ENCODE assay signal across 15 mouse cellular contexts in genomic region chr1:62806014-62806413, GRCm38 (mm10).
"Had no signal": no experiment of that assay in that cellular context is flagged by ENCODE, and none has a peak within 500 bp of the region (broad histone marks: within the 10 kb centered on the region; RNA-seq: fewer than 3 reads in every experiment).

No protein-coding gene starts in this region.

- H3K9me3 ChIP-seq: kidney, embryonic 15.5 days; limb, embryonic 12.5 days; liver, embryonic 13.5 days; lung, embryonic 15.5 days; midbrain, embryonic 13.5 days had no signal

- DNase-seq: kidney, adult 2 months; kidney, postnatal 14 days; layer of hippocampus, adult 9-11 months; liver; liver, embryonic 13.5 days; liver, postnatal 0 days; lung, postnatal 14 days; retina, postnatal 1 day; right cerebral cortex, postnatal 14 days; thymus, postnatal 36 days had no signal

- H3K27ac ChIP-seq: kidney, embryonic 15.5 days; limb, embryonic 12.5 days; liver, embryonic 13.5 days; lung, embryonic 15.5 days; midbrain, embryonic 13.5 days had no signal

- ATAC-seq: liver, postnatal 0 days; midbrain, embryonic 13.5 days had no signal

- H3K27me3 ChIP-seq: kidney, embryonic 15.5 days; limb, embryonic 12.5 days; lung, embryonic 15.5 days; midbrain, embryonic 13.5 days had no signal

- H3K9ac ChIP-seq: kidney, embryonic 15.5 days; limb, embryonic 12.5 days; liver, embryonic 13.5 days; liver, postnatal 0 days; lung, embryonic 15.5 days; midbrain, embryonic 13.5 days had no signal

- H3K36me3 ChIP-seq: kidney, embryonic 15.5 days; liver, embryonic 13.5 days; lung, embryonic 15.5 days; midbrain, embryonic 13.5 days had no signal

- H3K4me1 ChIP-seq: midbrain, embryonic 13.5 days had no signal

- H3K4me3 ChIP-seq: kidney, embryonic 15.5 days; limb, embryonic 12.5 days; liver, embryonic 13.5 days; lung, embryonic 15.5 days; midbrain, embryonic 13.5 days; myocyte had no signal

- H3K4me2 ChIP-seq: kidney, embryonic 15.5 days; limb, embryonic 12.5 days; liver, embryonic 13.5 days; lung, embryonic 15.5 days; midbrain, embryonic 13.5 days had no signal
